Mouse (Mus musculus) midbrain, postnatal 0 days (tissue): Measurements from ENCODE around the gene Rplp0. TPM values are rescaled to one million over a fixed set of nuclear protein-coding genes. Genes with fewer than 3 reads are reported as not detected.

ENCODE experiments used
- ATAC-seq: fragments of 200-750 bp; cut with Nextera tagmentation; 2 replicates; pipeline ENCODE4 v1.8.0; 2017; ENCODE audit warnings: moderate number of reproducible peaks, mild to moderate bottlenecking, moderate TSS enrichment, moderate library complexity; ENCODE audit not compliant: low FRiP score
- DNase-seq: peaks from one replicate; pipeline ENCODE4 v3.0.0-alpha.2; 2015; ENCODE audit warnings: low spot score
- H3K27ac ChIP-seq: fragments of 300-500 bp; sonication (generic); 2 replicates; pipeline ENCODE4 v1.5.1; 2014; ENCODE audit warnings: low read depth, mild to moderate bottlenecking, low read length, mixed read lengths
- H3K27me3 ChIP-seq: fragments of 300-500 bp; sonication (generic); 2 replicates; pipeline ENCODE4 v1.6.1; 2014; ENCODE audit warnings: low read length, control low read depth, mixed read lengths; ENCODE audit not compliant: insufficient read depth
- H3K36me3 ChIP-seq: fragments of 300-500 bp; sonication (generic); 2 replicates; pipeline ENCODE4 v1.6.1; 2014; ENCODE audit warnings: low read length, control low read depth, mixed read lengths; ENCODE audit not compliant: insufficient read depth
- H3K4me1 ChIP-seq: fragments of 300-500 bp; sonication (generic); 2 replicates; pipeline ENCODE4 v1.6.1; 2014; ENCODE audit warnings: mild to moderate bottlenecking, control low read depth, antibody characterized with exemption, low read length, mixed read lengths; ENCODE audit not compliant: insufficient read depth
- H3K4me2 ChIP-seq: fragments of 300-500 bp; sonication (generic); 2 replicates; pipeline ENCODE4 v1.6.1; 2014; ENCODE audit warnings: low read depth, mild to moderate bottlenecking, low read length, mixed read lengths; ENCODE audit not compliant: poor library complexity, severe bottlenecking
- H3K4me3 ChIP-seq: fragments of 300-500 bp; sonication (generic); 2 replicates; pipeline ENCODE4 v1.5.1; 2014; ENCODE audit warnings: low read depth, mild to moderate bottlenecking, low read length, moderate library complexity
- H3K9ac ChIP-seq: fragments of 300-500 bp; sonication (generic); replicated peaks from 2 replicates; pipeline ENCODE4 v1.6.1; 2014; ENCODE audit warnings: mild to moderate bottlenecking, low read length, moderate library complexity, mixed read lengths; ENCODE audit not compliant: poor library complexity, severe bottlenecking
- H3K9me3 ChIP-seq: fragments of 300-500 bp; sonication (generic); 2 replicates; pipeline ENCODE4 v1.6.1; 2016; ENCODE audit warnings: low read length, control low read depth
- CTCF ChIP-seq: IDR thresholded peaks from 2 replicates; pipeline ENCODE4 v1.5.1; 2016; ENCODE audit warnings: antibody characterized with exemption, mild to moderate bottlenecking
- WGBS: fragments of 180-500 bp; shearing (Covaris S2); extraction: QIAGEN DNeasy Blood & Tissue Kit; methylation state at CpG from one replicate; pipeline ENCODE4 v1.1.7; 2014; 5-methylcytosine and 5-hydroxymethylcytosine counted together
- polyA plus RNA-seq: library from polyadenylated mRNA; unstranded; fragments of >200 nt; fragmentation: Nextera tagmentation; extraction: Ambion mirVana; gene quantifications from 2 replicates; pipeline ENCODE4 v1.2.1, GENCODE M21; 2015
- total RNA-seq: library from RNA; depleted of rRNA; stranded (reverse); fragments of >200 nt; gene quantifications from 2 replicates; pipeline ENCODE4 v1.2.3, GENCODE M21; 2014

Gene Rplp0
- total and polyA plus RNA-seq, 2 experiments from 2014 or later: 779 to 1,828 TPM

DNA sequence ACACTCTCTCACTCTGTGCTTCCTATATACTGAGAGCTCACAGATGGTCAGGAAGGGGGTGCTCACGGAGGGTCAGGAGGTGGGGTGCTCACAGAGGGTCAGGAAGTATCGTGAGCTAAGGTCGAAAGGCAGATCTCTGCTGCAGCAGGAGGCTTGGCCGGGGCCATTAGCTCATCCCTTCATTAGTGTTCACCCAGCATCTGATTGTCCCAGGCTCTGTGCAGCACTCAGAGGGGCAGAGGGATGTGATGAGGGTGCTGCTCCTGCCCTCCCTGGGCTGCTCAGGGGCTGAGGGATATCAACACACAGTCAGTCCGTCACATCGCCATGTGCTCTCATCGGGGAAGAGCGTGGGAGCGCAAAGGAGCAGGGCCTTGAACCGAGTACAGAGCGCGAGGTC is 34.8 kb upstream of the Rplp0 start:
- H3K9ac ChIP-seq: no peak overlapping the region
- 64% methylated on average over 12 of the region's 12 CpGs for WGBS
- no peaks in the 10 kb centered on the region for H3K9me3 ChIP-seq
- H3K4me3 ChIP-seq: no peak overlapping the region
- no peak for DNase-seq
- H3K27me3 ChIP-seq: no peaks in the 10 kb centered on the region
- no peak overlapping the region for H3K4me2 ChIP-seq
- no peak for ATAC-seq
- peaks cover 2% of the 10 kb centered on the region; the same call in 1 of the 2 replicates for H3K36me3 ChIP-seq
- no peak for TF ChIP-seq CTCF
- no peak overlapping the region for H3K27ac ChIP-seq
- 0 out of 2 replicates have a peak, but pooled peaks cover 2% of the 10 kb centered on the region for H3K4me1 ChIP-seq

DNA sequence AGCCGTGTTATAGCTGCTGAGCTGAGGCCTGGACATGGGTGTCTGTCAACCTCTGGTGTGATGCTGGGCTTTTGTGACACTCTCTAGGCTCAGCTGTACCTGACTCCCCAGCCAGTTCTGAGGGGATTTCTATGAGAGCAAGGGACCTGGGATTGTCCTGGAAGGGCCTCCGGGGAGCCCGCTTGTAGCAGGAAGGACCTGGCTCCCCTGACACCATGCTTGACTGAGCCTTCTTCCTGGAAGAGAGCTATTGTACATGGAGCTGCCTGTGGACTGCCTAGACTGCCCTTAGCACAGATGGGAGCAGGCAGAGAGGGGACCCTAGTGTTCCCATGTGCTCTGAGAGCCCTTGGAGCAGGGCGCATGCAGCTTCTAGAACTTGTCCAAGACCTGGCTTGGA is 33.9 kb upstream of the Rplp0 start:
- TF ChIP-seq CTCF: no peak
- DNase-seq: no peak
- Histone ChIP-seq H3K36me3 (peaks cover 2% of the 10 kb centered on the region; the same call in 1 of the 2 replicates), H3K9me3 (no peaks in the 10 kb centered on the region), H3K4me2 (no peak overlapping the region), H3K27me3 (no peaks in the 10 kb centered on the region), H3K9ac (no peak overlapping the region), H3K4me1 (0 out of 2 replicates have a peak, but pooled peaks cover 2% of the 10 kb centered on the region), H3K4me3 (no peak overlapping the region), H3K27ac (no peak overlapping the region)
- 87% methylated on average over 4 of the region's 4 CpGs for WGBS
- ATAC-seq: no peak

DNA sequence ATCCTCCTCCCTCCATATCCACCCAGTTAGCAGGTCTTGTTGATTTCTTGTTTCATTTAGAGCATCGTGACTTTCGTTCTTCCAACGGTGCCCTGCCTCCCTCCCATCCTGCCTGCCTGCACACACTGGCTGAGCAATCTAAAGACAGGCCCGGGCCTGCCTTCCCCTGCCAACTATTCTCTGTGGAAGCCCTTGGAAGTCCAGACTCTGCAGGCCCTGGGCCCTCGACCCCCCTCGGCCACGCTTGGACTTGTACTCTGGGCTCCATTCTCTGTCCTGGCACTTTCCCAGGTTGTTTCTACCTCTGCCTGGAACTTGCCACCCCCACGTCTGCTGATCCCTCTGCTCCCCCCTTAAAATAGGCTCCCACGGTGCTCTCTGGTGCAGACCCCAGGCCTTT is 33.3 kb upstream of the Rplp0 start:
- ATAC-seq (no peak), DNase-seq (peak; percentile 28)
- H3K4me3 ChIP-seq: no peak overlapping the region
- no peaks in the 10 kb centered on the region for H3K4me1 ChIP-seq
- H3K9ac ChIP-seq: no peak overlapping the region
- no peak for TF ChIP-seq CTCF
- H3K27ac ChIP-seq: no peak overlapping the region
- H3K36me3 ChIP-seq: peaks cover 2% of the 10 kb centered on the region; the same call in 1 of the 2 replicates
- no peaks in the 10 kb centered on the region for H3K27me3 ChIP-seq
- H3K9me3 ChIP-seq: no peaks in the 10 kb centered on the region
- H3K4me2 ChIP-seq: no peak overlapping the region
- WGBS: 72% methylated on average over 9 of the region's 9 CpGs

DNA sequence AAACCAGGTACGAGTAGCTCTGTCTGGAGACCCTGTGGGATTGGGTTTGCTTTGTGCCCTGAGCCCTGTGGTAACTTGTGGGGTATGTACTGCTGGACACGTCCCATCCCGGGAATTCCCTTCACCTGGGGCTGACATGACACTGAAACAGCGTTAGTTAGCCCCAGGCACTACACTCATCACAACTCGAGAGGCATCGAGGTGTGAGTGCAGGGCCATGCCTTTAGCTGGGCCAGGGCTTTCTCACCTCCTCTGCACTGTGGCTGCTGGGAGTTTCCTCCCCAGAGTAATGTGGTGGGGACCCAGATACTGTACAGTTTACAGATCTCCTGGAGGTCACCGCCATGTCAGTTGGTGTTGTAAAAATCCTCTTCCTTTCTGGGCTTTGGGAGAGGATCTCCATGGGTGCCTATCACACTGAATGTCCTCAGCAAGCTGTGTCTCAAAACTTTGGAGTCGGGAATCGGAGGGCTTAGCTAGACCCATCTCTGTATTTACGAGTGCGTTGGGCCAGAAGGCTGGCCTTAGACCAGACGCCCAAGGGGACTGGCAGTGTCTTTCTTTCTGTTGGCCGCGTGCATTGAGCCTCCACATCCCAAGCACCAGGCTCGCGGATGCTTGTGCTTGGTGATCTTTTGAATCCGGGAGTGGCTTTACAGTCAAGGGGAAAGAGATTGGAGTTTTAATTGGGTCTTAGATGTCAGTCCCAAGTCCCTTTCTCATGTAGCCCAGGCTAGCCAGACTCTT is 32.6 kb upstream of the Rplp0 start:
- DNase-seq: no peak
- WGBS: 85% methylated on average over 17 of the region's 17 CpGs
- no peak for ATAC-seq
- Histone ChIP-seq H3K36me3 (peaks cover 2% of the 10 kb centered on the region; the same call in 1 of the 2 replicates), H3K4me2 (no peak overlapping the region), H3K4me3 (no peak overlapping the region), H3K27me3 (no peaks in the 10 kb centered on the region), H3K9ac (no peak overlapping the region), H3K9me3 (no peaks in the 10 kb centered on the region), H3K4me1 (no peaks in the 10 kb centered on the region), H3K27ac (no peak overlapping the region)
- TF ChIP-seq CTCF: no peak

DNA sequence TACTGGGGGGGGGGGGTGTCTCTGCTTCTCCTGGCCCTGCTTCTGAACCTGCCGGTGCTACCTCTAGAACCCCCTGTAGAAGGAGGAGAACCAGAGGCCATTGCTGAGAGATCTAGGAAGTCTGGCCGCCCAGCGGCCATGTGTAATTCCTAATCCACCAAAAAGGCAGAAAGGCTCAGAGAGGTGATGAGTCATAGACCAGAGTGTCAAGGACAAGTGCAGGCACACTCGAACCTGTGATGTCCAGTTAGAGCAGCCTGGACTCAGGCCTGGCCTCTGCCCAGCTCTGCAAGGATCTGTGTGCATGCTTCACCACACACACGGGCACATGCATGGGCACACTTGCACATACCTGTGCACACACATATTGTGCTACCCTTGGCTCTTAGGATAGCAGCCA is 31.1 kb upstream of the Rplp0 start:
- H3K36me3 ChIP-seq: peaks cover 2% of the 10 kb centered on the region; the same call in 1 of the 2 replicates
- no peaks in the 10 kb centered on the region for H3K9me3 ChIP-seq
- WGBS: 89% methylated on average over 5 of the region's 5 CpGs
- H3K4me3 ChIP-seq: no peak overlapping the region
- H3K27ac ChIP-seq: no peak overlapping the region
- ATAC-seq (no peak), DNase-seq (no peak)
- no peaks in the 10 kb centered on the region for H3K27me3 ChIP-seq
- no peak overlapping the region for H3K9ac ChIP-seq
- TF ChIP-seq CTCF: no peak
- no peak overlapping the region for H3K4me2 ChIP-seq
- no peaks in the 10 kb centered on the region for H3K4me1 ChIP-seq

DNA sequence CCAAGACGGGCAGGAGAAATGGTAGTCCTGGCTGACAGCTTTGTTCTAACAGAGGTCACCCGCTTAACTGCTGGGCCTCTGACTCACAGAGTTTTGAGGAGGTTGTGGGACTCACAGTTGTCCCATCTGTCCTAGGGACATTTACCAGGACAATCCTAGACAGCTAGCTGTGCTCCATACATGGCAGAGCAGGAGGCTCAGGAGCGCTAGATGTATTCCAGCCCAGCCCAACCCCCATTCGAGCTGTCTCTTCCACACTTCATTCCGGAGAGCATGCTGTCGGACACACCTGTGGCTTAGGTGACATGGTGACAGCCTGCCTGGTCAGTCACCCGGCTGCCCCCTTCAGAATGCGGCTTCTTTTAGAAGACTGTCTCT is 29.9 kb upstream of the Rplp0 start:
- no peak overlapping the region for H3K4me3 ChIP-seq
- ATAC-seq (no peak), DNase-seq (no peak)
- no peaks in the 10 kb centered on the region for H3K9me3 ChIP-seq
- H3K36me3 ChIP-seq: peaks cover 2% of the 10 kb centered on the region; the same call in 1 of the 2 replicates
- WGBS: 76% methylated on average over 8 of the region's 8 CpGs
- H3K27me3 ChIP-seq: no peaks in the 10 kb centered on the region
- no peak for TF ChIP-seq CTCF
- H3K27ac ChIP-seq: peak overlapping the region; percentile 43; the same call in 1 of the 2 replicates
- no peak overlapping the region for H3K9ac ChIP-seq
- no peaks in the 10 kb centered on the region for H3K4me1 ChIP-seq
- H3K4me2 ChIP-seq: no peak overlapping the region
